8 mouse cellular contexts compared by ENCODE assay signal in genomic region chr13:111686522-111687284, GRCm38 (mm10). TPM values are rescaled to one million over a fixed set of nuclear protein-coding genes. Genes with fewer than 3 reads are reported as not detected.
A peak's percentile ranks its signal among the peaks of the same experiment; 100 is the strongest.
DNase-seq lines count a peak whose midpoint lies in the region; ATAC-seq and TF ChIP-seq lines count a peak whose summit lies in the region.

No protein-coding gene starts in this region.

- peak overlapping the region; percentile 78 for H3K4me3 ChIP-seq in embryonic facial prominence, embryonic 12.5 days
- peak overlapping the region; percentile 90 for H3K4me3 ChIP-seq in kidney, embryonic 14.5 days (ENCODE audit: low read length)
- H3K4me3 ChIP-seq in lung, postnatal 0 days (ENCODE audit: low read depth, low read length), result peak overlapping the region; percentile 87

- under 1% methylated on average over 64 of the region's 101 CpGs for WGBS in embryonic facial prominence, embryonic 12.5 days
- WGBS in kidney, embryonic 14.5 days, result 0% methylated on average over 47 of the region's 101 CpGs
- under 1% methylated on average over 32 of the region's 101 CpGs for WGBS in lung, postnatal 0 days

- H3K27ac ChIP-seq in embryonic facial prominence, embryonic 12.5 days, result peak overlapping the region; percentile 97
- peak overlapping the region; percentile 94 for H3K27ac ChIP-seq in kidney, embryonic 14.5 days (ENCODE audit: low read depth, low read length)
- H3K27ac ChIP-seq in lung, postnatal 0 days (ENCODE audit: low read length), result peak overlapping the region; percentile 97

- no peaks in the 10 kb centered on the region for H3K9me3 ChIP-seq in embryonic facial prominence, embryonic 12.5 days
- no peaks in the 10 kb centered on the region for H3K9me3 ChIP-seq in kidney, embryonic 14.5 days (ENCODE audit: control insufficient read depth, low read length)
- H3K9me3 ChIP-seq in lung, postnatal 0 days (ENCODE audit: low read length), result no peaks in the 10 kb centered on the region

- H3K27me3 ChIP-seq in embryonic facial prominence, embryonic 12.5 days, result no peaks in the 10 kb centered on the region
- no peaks in the 10 kb centered on the region for H3K27me3 ChIP-seq in kidney, embryonic 14.5 days (ENCODE audit: control insufficient read depth, insufficient read depth, low read length)
- H3K27me3 ChIP-seq in lung, postnatal 0 days (replicated peaks; ENCODE audit: insufficient read depth, low read length), result no peaks in the 10 kb centered on the region

- ATAC-seq in embryonic facial prominence, embryonic 12.5 days (ENCODE audit: insufficient number of reproducible peaks, insufficient read depth, low FRiP score, low TSS enrichment), result peak; percentile 65
- ATAC-seq in granulocyte monocyte progenitor cell, adult 5-6 weeks (replicated peaks; ENCODE audit: poor library complexity, severe bottlenecking), result peak; percentile 24
- peak; percentile 65 for ATAC-seq in kidney, embryonic 14.5 days (ENCODE audit: low FRiP score, low TSS enrichment)
- peak; percentile 63 for ATAC-seq in lung, postnatal 0 days

- H3K9ac ChIP-seq in embryonic facial prominence, embryonic 12.5 days, result peak overlapping the region; percentile 97
- peak overlapping the region; percentile 98 for H3K9ac ChIP-seq in kidney, embryonic 14.5 days (ENCODE audit: low read depth, low read length)
- H3K9ac ChIP-seq in lung, postnatal 0 days (replicated peaks; ENCODE audit: low read depth), result peak overlapping the region; percentile 86

- no peak for TF ChIP-seq CTCF in lung, postnatal 0 days (IDR thresholded peaks at IDR 0.05)

- H3K4me2 ChIP-seq in embryonic facial prominence, embryonic 12.5 days (replicated peaks), result peak overlapping the region; percentile 81
- H3K4me2 ChIP-seq in kidney, embryonic 14.5 days (replicated peaks; ENCODE audit: low read depth, low read length), result peak overlapping the region; percentile 87
- peak overlapping the region; percentile 97 for H3K4me2 ChIP-seq in lung, postnatal 0 days (replicated peaks; ENCODE audit: low read depth, low read length)

- peak; percentile 44 for DNase-seq in CD4-positive, CD25-positive, alpha-beta regulatory T cell, adult 2 months (ENCODE audit: low read depth, low spot score)
- DNase-seq in adrenal gland, adult 18-20 months (ENCODE audit: low spot score in 2 of 2), result peak; percentile 43 to 56
- DNase-seq in lung, postnatal 0 days (ENCODE audit: low spot score), result peak; percentile 58
- DNase-seq in ovary, postnatal 36 days (ENCODE audit: low spot score), result peak; percentile 45
- DNase-seq in thymus, postnatal 4 days, result peak; percentile 59

- H3K4me1 ChIP-seq in embryonic facial prominence, embryonic 12.5 days, result no peaks in the 10 kb centered on the region; the same call in 1 of the 2 replicates
- 0 out of 2 replicates have a peak, but pooled peaks cover 8% of the 10 kb centered on the region for H3K4me1 ChIP-seq in kidney, embryonic 14.5 days (ENCODE audit: control insufficient read depth, insufficient read depth, low read length)
- no peaks in the 10 kb centered on the region for H3K4me1 ChIP-seq in lung, postnatal 0 days (ENCODE audit: insufficient read depth, low read depth, low read length)

- no peak for TF ChIP-seq EP300 in lung, postnatal 0 days (IDR thresholded peaks at IDR 0.05)

- H3K36me3 ChIP-seq in embryonic facial prominence, embryonic 12.5 days, result 0 out of 2 replicates have a peak, but pooled peaks cover 2% of the 10 kb centered on the region
- H3K36me3 ChIP-seq in kidney, embryonic 14.5 days (ENCODE audit: control insufficient read depth, insufficient read depth, low read length), result peaks cover 11% of the 10 kb centered on the region
- peaks cover 7% of the 10 kb centered on the region; the same call in 1 of the 2 replicates for H3K36me3 ChIP-seq in lung, postnatal 0 days (ENCODE audit: insufficient read depth, low read length)

RNA-seq across cellular contexts. Expression of gene Mier3, which starts 5.9 kb away (rescaled TPM):
- total RNA-seq in adrenal gland, adult 18-20 months (2021), result 10 to 100 TPM; 24.7 to 46.0 TPM
- polyA plus RNA-seq in embryonic facial prominence, embryonic 12.5 days (2016; fragmentation: Nextera tagmentation; extraction: Ambion mirVana), result 24.9 and 28.3 TPM in 2 replicates
- total RNA-seq in granulocyte monocyte progenitor cell, adult 5-6 weeks (2014; fragmentation: Nextera tagmentation), result 30.9 and 33.6 TPM in 2 replicates
- 41.0 and 51.9 TPM in 2 replicates for total RNA-seq in granulocyte monocyte progenitor cell, adult 5-6 weeks (2017)
- polyA plus RNA-seq in kidney, embryonic 14.5 days (2014; fragmentation: Nextera tagmentation; extraction: Ambion mirVana), result 26.0 and 28.7 TPM in 2 replicates
- polyA plus RNA-seq in lung, postnatal 0 days (2015; fragmentation: Nextera tagmentation; extraction: Ambion mirVana), result 10.2 and 11.5 TPM in 2 replicates

Comparison
In these comparisons a context has a peak if more than half of its experiments do, and no peak if none do; other contexts are left out.
1. Peak in every context shown above with its lines: DNase-seq, ATAC-seq, H3K4me3 ChIP-seq and H3K27ac ChIP-seq.